Mouse (Mus musculus) testis, adult 10 weeks (tissue): ENCODE measurements around the gene Gm5244. TPM values are rescaled to one million over a fixed set of nuclear protein-coding genes. Genes with fewer than 3 reads are reported as not detected.

ENCODE experiments used
- polyA plus RNA-seq: library from polyadenylated mRNA; stranded (reverse); fragments of 350-450 nt; fragmentation: Illumina TruSeq; extraction: RNeasy Lipid Tissue Mini Kit (QIAGEN cat#74804); gene quantifications from one replicate; pipeline ENCODE4 v1.2.3, GENCODE M21; 2014; ENCODE audit warnings: low read depth, low replicate concordance

Gene Gm5244
- not detected for polyA plus RNA-seq

GRCm38 (mm10) chr19:12846382-12846781, at the start of gene Gm5244:
Gene Gm5244 (plus strand): TSS chr19:12846682.

GRCm38 (mm10) chr19:12856983-12857382, 10.5 kb downstream of the Gm5244 start, which contains the start of gene Olfr1444:
Gene Olfr1444 (plus strand): TSS chr19:12857283.

GRCm38 (mm10) chr19:12883555-12883954, 37.1 kb downstream of the Gm5244 start, which contains the start of gene Olfr1445:
Gene Olfr1445 (plus strand): TSS chr19:12883855.

GRCm38 (mm10) chr19:12893424-12893823, 46.9 kb downstream of the Gm5244 start, which contains the start of gene Olfr1446:
Gene Olfr1446 (minus strand): TSS chr19:12893524.

Other genes with a start within 250 kb of the Gm5244 start
- gene Gm4952, start 246.7 kb upstream of the Gm5244 start, polyA plus RNA-seq = not detected
- gene Glyat, start 213.4 kb upstream of the Gm5244 start, polyA plus RNA-seq = 0.48 TPM
- gene Olfr1442, start 176.2 kb upstream of the Gm5244 start, polyA plus RNA-seq = not detected
- gene Olfr1443, start 168.6 kb upstream of the Gm5244 start, polyA plus RNA-seq = not detected
- gene Keg1, start 150.9 kb upstream of the Gm5244 start, polyA plus RNA-seq = 0.17 TPM
- gene Cntf, start 81.0 kb upstream of the Gm5244 start, polyA plus RNA-seq = 4.7 TPM
- gene Zfp91, start 50.6 kb upstream of the Gm5244 start, polyA plus RNA-seq = 230 TPM
- 24.7 TPM for gene Lpxn, start 50.5 kb upstream of the Gm5244 start, polyA plus RNA-seq
- 1.5 TPM for gene Olfr1444, start 10.6 kb downstream of the Gm5244 start, polyA plus RNA-seq
- 1.5 TPM for gene Olfr1445, start 37.2 kb downstream of the Gm5244 start, polyA plus RNA-seq
- not detected for gene Olfr1446, start 46.8 kb downstream of the Gm5244 start, polyA plus RNA-seq
- not detected for gene Olfr1447, start 57.1 kb downstream of the Gm5244 start, polyA plus RNA-seq
- not detected for gene Olfr1448, start 77.7 kb downstream of the Gm5244 start, polyA plus RNA-seq
- not detected for gene Olfr1449, start 84.2 kb downstream of the Gm5244 start, polyA plus RNA-seq
- not detected for gene Olfr1450, start 103.6 kb downstream of the Gm5244 start, polyA plus RNA-seq
- gene Olfr1451, start 148.3 kb downstream of the Gm5244 start, polyA plus RNA-seq = not detected
- not detected for gene Olfr1453, start 181.6 kb downstream of the Gm5244 start, polyA plus RNA-seq
- gene Olfr1454, start 213.9 kb downstream of the Gm5244 start, polyA plus RNA-seq = not detected